Mouse (Mus musculus) thymus, postnatal 4 days (tissue): ENCODE results near the gene Smarca4.

Experiments used
- DNase-seq: peaks from one replicate; pipeline ENCODE4 v3.0.0; 2021

The Smarca4 gene

DNA sequence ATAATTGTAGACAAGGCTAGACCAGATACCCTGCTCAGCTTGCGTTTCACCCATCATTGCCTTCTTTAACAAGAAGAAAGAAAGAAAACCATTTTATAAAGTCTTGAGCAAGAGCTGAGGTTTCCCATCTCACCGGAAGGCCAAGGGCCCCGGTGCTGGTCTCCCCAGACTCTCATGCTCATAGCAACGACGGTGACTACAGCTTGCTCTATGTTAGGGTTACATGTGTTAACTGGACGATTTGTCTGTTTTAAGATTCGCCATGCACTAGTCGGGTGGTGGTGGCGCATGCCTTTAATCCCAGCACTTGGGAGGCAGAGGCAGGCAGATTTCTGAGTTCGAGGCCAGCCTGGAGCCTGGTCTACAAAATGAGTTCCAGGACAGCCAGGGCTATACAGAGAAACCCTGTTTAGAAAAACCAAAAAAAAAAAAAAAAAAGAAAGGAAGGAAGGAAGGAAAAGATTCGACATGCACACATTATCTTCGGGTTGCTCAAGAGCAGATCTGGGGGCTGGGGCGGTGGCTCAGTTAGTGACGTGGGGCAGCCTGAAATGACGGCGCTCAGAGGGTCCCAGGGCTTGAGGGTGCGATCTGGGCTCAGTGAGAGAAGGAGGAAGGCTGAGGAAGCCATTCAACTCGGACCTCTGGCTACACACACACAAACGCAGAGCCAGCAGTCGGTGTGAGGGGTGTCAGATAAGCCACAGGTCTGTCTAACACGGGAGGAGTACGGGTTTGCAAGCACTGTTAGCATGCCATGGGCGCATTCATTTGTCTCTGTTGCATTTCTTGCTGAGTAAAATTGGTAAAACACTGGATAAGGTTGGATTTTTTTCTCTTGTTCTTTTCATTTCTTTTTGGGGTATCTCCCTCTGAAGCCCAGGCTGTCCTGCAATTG, 109.5 kb downstream of the Smarca4 start:
- no peak for DNase-seq

DNA sequence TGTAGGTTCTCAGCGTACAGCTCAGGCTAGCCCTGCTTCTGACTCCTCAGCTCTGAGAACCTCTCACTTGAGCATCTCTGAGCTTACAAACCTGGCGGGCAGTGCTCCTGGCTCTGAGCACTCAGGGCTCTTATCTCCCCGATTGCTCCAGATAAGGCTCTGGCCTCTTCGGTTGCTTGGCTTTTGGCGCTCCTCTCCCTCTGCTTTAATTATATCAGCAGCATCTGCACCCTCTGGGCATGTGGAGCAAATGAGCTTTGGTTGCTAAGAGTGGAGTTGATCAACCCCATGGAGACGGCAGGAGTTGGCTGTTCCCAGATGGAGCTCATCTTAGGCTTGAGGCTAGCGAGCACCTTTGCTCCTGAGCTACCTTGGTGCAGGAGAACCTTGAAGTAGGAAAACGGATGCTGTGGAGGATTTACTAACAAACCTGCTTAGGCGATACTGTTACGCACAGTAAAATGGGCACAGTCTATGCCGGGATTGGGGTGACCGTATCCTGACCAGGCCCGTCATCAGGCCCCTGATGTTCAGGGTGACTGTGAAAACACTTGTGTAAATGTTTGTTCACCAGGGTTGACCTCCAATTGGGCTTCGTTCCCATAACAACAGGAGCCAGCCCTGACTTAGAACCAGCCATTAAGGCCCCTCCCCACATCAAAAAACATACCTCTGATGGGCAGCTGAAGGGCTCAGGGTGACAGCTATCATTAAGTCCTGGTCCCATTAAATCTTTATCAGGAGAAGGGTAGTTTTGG, 110.4 kb downstream of the Smarca4 start:
- no peak for DNase-seq

GRCm38 (mm10) chr9:21728261-21728832, 112.4 kb downstream of the Smarca4 start:
- DNase-seq = no peak

DNA sequence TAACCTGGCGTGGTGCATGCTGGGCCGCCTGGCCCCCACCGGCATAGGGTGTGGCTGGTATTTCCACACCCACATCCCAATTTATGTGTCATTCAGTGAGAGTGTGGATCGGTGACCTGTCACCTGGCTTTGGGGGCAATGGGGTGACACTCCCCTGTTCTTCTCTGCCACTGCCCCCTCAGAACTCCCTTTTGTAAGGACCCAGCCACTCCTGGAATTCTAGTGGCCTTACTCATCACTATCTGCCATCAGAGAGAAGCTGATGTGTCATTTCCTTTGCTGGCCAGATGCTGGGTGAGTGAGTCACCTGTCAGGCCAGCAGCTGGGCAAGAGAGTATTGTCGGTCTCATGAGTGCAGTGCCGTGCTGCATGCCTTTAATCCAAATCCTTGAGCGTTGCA, 113.3 kb downstream of the Smarca4 start:
- no peak for DNase-seq

DNA sequence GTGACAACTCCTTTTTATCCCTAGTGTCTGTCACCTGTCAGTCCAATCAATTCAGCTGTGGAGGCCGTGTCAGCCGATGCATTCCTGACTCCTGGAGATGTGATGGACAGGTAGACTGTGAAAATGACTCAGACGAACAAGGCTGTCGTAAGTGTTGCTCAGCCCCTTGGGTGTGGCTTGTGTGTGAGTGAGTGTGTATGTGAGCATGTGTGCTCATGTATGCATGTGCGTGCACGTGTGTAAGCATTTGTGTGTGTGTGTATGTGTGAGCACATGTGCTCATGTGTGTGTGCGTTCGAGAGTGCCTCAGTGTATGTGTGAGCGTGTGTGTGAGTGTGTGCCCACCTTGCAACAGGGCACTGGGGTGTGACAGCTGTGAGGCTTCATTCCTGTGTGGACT, 116.3 kb downstream of the Smarca4 start:
- DNase-seq = no peak

- no peak for DNase-seq
Measured at GRCm38 (mm10) chr9:21733446-21733845, 117.5 kb downstream of the Smarca4 start.

DNA sequence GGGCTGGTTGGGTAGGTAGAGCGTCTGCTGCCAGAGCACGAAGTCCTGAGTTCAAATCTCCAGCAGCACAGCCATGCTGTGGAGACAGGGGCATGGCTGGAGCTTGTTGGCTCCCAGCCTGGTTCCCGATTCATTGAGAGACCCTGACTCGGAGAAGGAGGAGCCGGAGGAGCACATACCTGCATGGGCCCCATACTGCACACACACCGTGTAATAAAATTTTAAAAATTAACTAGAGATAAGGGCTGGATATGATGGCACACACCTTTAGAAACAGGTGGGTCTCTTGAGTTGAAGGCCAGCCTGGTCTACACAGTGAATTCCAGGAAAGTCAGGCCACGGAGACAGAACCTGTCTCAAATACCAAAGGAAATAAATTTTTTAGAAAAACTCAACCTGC, 118.0 kb downstream of the Smarca4 start:
- DNase-seq = no peak

DNA sequence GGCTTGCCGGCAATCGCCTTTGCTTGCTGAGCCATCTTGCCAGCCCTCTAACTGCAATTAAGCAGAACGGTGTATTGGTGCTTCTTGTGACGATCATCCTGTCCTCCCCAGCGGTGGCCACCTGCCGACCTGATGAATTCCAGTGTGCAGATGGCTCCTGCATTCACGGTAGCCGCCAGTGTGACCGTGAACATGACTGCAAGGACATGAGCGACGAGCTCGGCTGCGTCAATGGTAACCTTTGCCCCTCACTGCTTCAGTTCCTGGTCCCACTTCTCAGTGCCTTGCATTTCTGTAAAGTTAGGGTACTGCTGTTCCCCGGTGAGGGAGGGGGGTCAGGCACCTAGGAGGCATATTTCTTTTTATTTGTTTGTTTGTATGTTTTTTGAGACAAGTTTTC, 119.2 kb downstream of the Smarca4 start:
- no peak for DNase-seq

DNA sequence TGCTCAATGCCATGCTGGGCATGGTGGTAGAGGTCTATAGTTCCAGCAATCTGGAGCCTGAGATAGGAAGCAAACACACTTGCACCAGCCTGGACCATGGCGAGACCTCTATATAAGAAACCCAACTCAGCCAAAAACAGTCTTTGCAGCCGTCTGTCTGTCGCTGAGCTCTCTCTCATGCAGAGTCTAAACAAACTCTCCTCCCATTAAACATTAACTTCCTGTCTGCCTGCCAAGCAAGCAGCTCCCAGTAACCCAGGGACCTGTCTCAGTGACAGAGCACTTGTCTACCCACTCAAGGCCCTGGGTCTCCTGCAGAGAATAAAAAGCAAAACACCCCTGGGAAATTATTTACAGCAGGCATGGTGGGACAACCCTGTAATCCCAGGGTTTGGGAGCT, 120.6 kb downstream of the Smarca4 start:
- no peak for DNase-seq

DNA sequence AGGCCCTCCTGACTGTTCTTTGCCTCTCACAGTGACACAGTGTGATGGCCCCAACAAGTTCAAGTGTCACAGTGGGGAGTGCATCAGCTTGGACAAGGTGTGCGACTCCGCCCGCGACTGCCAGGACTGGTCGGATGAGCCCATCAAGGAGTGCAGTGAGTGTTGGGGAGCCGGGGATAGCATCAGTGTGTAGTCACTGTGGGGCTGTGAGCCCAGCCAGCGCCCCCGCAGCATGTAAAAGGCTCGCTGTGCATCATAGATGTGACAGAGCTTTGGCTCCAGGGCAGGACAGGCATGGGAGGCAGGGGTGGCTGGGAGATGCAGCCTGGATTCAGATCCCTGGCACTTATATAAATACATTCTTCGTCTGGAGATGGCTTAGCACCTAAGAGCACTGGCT, 121.2 kb downstream of the Smarca4 start:
- DNase-seq = no peak

GRCm38 (mm10) chr9:21738776-21739175, 122.8 kb downstream of the Smarca4 start:
- DNase-seq = no peak

- no peak for DNase-seq
Measured at GRCm38 (mm10) chr9:21740427-21740826, 124.5 kb downstream of the Smarca4 start.

DNA sequence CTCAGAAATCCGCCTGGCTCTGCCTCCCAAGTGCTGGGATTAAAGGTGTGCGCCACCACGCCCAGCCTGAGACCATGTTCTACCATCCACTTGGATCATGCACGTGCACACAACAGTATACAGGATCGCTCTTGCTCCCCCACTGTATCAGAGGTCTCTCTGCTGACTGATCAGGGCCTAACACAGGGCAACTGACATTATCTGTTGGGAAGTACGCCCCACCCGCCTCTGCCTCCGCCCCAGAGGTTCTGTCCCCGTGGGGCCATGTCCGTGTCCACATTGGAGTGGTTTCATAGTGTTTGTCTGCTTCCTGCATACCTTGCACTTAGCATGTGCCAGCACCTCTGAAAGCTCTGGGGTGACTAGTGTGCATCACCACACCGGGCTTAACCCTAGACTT, 125.5 kb downstream of the Smarca4 start:
- DNase-seq = no peak

DNA sequence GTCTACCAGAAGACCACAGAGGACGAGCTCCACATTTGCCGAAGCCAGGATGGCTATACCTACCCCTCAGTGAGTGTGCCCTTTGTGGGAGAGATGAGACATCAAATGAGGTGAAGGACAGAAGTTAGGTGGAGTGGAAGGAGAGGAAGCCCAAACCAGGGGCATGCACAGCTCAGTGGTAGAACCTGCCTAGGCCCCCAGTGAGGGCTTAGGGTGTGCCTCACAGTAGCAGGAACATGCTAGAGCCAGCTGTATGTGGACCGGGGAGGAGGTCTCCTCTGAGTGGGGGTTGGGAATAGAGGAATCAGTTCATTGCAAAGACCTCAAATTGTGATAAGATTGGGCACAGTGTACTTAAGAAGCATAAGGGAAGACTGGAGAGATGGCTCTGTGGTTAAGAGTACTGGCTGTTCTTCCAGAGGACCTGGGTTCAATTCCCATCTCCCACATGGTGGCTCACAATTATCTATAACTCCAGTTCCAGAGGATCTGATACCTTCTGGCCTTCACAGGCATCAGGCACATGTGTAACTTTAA, 131.3 kb downstream of the Smarca4 start:
- DNase-seq = no peak

GRCm38 (mm10) chr9:21748033-21748432, 132.1 kb downstream of the Smarca4 start:
- no peak for DNase-seq

GRCm38 (mm10) chr9:21748491-21748890, 132.5 kb downstream of the Smarca4 start:
- no peak for DNase-seq

DNA sequence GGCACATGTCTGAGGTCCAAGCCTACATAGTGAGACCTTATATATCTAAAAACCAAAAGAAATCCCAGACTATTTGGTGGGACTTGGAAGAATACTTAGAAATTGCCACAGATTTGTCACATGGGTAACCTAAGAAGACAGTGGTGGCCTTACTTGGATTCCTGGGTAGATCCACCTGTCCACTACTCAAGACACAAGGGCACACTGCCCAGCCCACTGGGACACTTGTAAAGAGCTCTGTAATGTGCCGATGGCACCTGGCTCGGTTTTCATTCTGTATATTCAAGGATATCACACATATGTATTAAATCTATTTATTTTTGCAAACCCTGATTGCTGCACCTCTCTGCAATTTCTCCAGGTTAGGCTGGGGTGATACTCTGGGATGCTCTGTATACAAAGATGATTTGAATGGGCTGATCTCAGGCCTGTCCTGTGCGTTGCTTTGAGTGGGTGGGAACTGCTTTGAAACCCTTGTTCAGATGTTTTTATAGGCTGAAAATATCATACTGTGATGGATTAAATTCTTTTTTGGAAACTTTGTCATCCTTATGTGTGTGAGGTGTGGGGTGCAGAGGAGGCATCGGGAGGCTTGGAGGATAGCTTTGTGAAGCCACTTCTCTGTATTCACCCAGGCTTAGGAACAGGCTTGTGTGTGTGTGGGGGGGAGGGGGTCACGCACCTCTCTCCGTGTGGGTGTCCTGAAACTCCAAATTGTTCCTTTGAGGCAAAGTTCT, 133.6 kb downstream of the Smarca4 start:
- no peak for DNase-seq

- DNase-seq = no peak
Measured at GRCm38 (mm10) chr9:21750370-21750769, 134.4 kb downstream of the Smarca4 start.

DNA sequence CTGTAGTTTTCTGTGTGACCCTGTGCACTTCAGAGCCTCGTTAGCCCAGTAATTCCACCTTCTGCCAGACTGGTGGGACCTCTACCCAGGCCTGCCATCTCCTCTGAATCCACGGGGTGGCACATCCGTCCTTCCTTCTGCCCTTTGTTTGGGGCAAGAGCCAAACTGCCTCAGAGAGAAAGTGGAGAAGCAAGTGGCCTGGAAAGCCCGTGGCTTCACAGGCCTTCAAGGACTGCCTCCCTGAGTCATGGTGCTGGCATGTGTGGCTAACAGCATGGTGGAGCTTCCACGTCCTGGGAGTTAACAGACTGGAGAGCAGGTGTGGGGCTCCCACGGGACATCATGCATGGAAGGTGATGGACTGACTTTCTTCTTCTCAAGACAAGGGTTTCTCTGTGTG, 135.4 kb downstream of the Smarca4 start:
- no peak for DNase-seq

DNA sequence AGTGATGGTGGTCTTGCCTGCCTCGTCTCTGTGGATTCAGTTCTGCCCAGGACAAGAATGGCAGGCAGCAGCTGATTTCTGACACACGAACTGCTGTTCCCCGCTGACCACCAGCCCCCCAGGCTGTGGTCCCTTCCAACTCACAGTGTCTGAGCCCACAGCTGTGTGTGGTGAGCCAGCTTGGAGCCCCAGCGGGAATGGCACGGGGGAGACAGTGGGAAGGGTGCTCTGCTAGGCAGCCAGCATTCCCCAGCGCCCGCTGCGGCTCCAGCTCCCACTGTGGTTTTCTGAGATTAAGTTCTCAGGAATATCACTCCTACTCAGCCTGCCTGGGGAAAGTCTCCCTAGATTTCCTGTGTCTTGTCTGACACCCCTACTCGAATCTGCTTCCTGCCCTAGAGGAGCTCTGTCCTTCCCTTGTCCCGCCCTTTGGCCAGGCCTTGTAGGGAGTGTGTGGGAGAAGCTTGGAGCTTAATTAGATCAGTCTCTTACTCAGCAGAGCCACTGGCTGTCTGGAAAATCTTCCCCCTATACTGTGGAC, 136.4 kb downstream of the Smarca4 start:
- no peak for DNase-seq
